Mouse (Mus musculus) bone marrow, adult 2 months (tissue): ENCODE measurements around the gene Smpd3. TPM values are rescaled to one million over a fixed set of nuclear protein-coding genes. Genes with fewer than 3 reads are reported as not detected.

Source experiments
- H3K27ac ChIP-seq: fragments of 200-500 bp; 2 replicates; pipeline ENCODE4 v1.5.1; 2012; ENCODE audit warnings: low read depth, mild to moderate bottlenecking, control low read depth, inconsistent platforms, low read length; ENCODE audit not compliant: control insufficient read depth, poor library complexity, insufficient read depth
- H3K4me1 ChIP-seq: fragments of 200-500 bp; 2 replicates; pipeline ENCODE4 v1.6.1; 2011; ENCODE audit warnings: low read length; ENCODE audit not compliant: control insufficient read depth, insufficient read depth
- H3K4me3 ChIP-seq: fragments of 200-500 bp; replicated peaks from 2 replicates; pipeline ENCODE3; 2011; ENCODE audit warnings: mild to moderate bottlenecking, low read depth, low read length, control low read depth; ENCODE audit not compliant: control insufficient read depth
- CTCF ChIP-seq: fragments of 200-500 bp; IDR thresholded peaks from 2 replicates; pipeline ENCODE4 v1.5.1; 2011; ENCODE audit warnings: low read length, control low read depth; ENCODE audit not compliant: control insufficient read depth, insufficient read depth
- POLR2A ChIP-seq: fragments of 200-500 bp; IDR thresholded peaks from 2 replicates; pipeline ENCODE4 v1.6.1; 2011; ENCODE audit warnings: low read depth, mild to moderate bottlenecking, control low read depth, low read length, borderline replicate concordance; ENCODE audit not compliant: control insufficient read depth
- WGBS: fragments of 180-500 bp; shearing (Covaris S2); methylation state at CpG from one replicate; pipeline ENCODE4 v1.1.7; 2018; 5-methylcytosine and 5-hydroxymethylcytosine counted together
- polyA plus RNA-seq: library from polyadenylated mRNA; stranded (reverse); fragments of >200 nt; gene quantifications from 2 replicates; pipeline ENCODE4 v1.2.4, GENCODE M21; 2011; ENCODE audit warnings: low replicate concordance; ENCODE audit not compliant: missing spikeins, insufficient read depth, insufficient read length

Gene Smpd3
- polyA plus RNA-seq, 1 experiment: 0.87 TPM

DNA sequence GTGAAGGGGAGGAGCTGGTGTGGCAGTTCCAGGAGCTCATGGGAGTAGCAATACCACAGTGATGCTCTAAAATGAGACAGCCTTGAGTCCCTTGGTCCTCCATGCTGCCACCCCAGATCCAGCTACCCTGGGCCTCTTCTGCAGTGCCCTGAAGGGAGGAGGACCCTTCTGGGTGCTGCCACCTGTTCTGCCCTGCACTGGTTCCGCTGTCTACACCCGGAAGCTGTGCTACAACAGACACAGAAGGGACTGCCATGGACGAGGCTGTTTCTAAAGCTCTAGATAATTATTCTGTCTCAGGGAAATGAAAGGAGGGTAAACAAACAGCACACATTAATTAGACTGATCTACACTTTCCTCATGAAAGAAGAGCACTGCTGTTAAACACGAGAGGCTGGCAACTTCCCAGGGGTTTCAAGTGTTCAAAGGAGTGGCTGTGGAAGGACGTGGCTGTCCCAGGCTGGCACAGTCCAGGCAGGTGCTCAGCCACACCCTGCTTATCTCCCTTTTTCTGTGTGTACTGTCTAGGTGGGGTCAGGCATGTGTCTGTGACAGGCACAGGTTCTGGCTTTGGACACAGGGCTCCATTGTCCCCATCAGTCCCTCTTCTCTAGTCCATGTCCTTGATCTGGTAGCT lies 69.0 kb downstream of the Smpd3 start:
- Histone ChIP-seq H3K27ac (no peak overlapping the region), H3K4me1 (no peaks in the 10 kb centered on the region), H3K4me3 (no peak overlapping the region)
- WGBS: 67% methylated on average over 5 of the region's 5 CpGs
- no peak for TF ChIP-seq POLR2A
- TF ChIP-seq CTCF: no peak

DNA sequence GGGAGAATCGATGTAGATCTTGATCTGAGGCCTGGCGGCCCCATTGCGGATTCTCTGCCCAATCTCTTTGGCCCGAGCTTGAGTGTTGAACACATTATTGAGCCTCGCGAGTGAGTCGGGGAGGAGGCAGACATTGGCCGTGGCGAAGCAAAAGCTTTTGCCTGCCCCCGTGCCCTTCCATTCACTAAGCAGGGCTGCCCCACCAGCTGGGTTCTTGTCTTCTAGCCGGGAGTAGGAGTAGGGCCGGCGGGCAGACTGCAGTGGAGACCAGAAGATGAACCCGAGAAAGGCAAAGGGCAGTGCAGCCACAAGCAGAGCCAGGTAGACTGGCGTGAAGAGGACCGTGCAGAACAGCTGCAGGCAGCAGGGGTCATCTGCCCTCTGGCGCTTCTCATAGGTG lies 72.4 kb downstream of the Smpd3 start:
- Histone ChIP-seq H3K4me1 (no peaks in the 10 kb centered on the region), H3K4me3 (no peak overlapping the region), H3K27ac (no peak overlapping the region)
- 90% methylated on average over 17 of the region's 17 CpGs for WGBS
- TF ChIP-seq CTCF (no peak), POLR2A (no peak)

DNA sequence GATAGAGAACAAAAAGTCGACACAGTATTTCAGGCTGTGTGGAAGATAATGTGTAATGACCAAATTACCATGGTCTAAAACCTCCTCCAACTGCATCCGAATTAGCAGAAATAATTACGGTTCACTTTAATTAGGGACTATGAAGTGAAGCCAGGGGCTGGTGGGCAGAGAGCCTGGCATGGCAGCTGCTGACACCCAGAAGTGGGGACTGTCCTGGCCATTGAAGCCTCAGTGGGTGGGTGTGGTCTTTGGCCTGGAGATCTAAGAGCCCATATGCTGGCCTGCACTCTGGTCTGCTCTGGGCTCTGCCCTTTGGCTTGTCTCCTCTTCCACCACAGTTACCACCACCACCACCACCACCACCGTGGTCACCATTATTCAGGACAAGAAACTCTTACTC lies 73.9 kb downstream of the Smpd3 start:
- Histone ChIP-seq H3K27ac (no peak overlapping the region), H3K4me1 (no peaks in the 10 kb centered on the region), H3K4me3 (no peak overlapping the region)
- 82% methylated on average over 4 of the region's 4 CpGs for WGBS
- TF ChIP-seq CTCF (no peak), POLR2A (no peak)

DNA sequence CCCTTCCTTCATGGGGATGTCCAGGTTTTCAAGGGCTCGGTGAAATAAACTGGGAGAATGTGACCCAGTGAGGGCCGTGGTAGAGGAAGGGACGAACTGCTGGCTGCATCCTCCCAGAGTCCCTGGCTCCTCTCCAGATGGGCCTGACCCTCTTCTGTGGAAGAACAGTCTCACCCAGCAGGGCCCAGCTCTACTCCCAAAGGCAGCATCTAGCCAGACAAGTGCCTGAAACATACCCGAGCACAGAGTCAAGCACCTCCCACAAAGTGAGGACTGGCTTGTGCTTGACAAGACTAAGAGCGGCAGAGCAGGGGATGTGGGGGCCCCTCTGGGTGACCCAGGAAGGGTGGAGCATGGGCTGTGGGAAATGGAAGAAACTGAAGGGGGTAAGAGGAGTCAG lies 75.4 kb downstream of the Smpd3 start:
- no peak for TF ChIP-seq POLR2A
- no peak for TF ChIP-seq CTCF
- H3K4me1 ChIP-seq: no peaks in the 10 kb centered on the region
- H3K4me3 ChIP-seq: no peak overlapping the region
- 56% methylated on average over 5 of the region's 5 CpGs for WGBS
- H3K27ac ChIP-seq: no peak overlapping the region

DNA sequence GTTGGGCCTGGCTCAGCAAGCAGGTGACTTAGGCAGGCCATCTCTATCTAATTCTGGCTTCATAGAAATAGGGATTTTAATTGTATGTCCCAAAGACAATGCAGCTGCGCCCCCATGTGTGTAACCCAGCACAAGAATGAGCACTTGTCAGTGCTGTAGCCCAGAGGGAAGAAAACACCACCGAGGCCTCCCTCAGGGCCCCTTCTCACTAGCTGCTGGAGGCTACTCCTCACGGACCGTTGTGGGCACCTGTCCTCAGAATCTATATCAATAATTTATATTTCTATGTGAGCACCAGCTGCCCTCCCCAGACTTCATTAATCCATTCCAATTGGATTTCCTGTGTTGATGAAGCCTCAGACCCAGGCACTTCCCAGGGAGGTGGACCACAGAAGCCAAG lies 76.9 kb downstream of the Smpd3 start:
- H3K27ac ChIP-seq: no peak overlapping the region
- H3K4me1 ChIP-seq: no peaks in the 10 kb centered on the region
- WGBS: 92% methylated on average over 4 of the region's 4 CpGs
- no peak for TF ChIP-seq POLR2A
- TF ChIP-seq CTCF: no peak
- no peak overlapping the region for H3K4me3 ChIP-seq

DNA sequence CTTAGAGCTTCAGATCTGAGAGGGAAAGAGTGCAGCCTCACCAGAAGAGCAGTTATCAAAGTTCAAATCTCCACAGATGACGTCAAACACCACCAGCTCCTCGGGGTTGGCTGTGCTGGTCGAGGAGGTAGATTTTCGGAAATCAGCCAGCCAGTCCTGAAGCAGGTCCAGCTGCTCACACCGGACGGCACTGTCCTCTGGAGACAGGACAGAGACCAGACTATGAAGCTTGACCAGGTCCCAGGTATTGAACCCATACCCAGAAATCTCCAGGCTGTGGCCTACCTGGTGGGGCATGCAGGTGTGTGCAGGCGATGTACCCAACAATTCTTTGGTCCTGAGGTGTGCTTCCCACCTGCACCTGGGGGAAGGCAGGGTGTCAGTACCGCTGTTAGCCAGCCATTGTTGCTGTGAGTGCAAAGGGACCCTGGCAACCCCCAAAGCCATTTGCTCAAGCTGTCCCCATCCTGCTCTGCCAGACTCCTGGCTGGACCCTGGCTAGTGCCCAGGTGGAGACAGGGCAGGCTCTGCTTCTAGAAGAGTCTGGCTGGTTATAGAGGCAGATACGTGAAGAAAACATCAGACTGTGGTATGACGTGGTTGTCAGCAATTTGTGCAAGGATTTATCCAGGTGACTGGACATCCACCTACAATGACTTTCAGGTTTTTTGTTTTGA lies 78.1 kb downstream of the Smpd3 start:
- TF ChIP-seq CTCF: no peak
- 77% methylated on average over 10 of the region's 10 CpGs for WGBS
- Histone ChIP-seq H3K4me1 (no peaks in the 10 kb centered on the region), H3K4me3 (no peak overlapping the region), H3K27ac (no peak overlapping the region)

DNA sequence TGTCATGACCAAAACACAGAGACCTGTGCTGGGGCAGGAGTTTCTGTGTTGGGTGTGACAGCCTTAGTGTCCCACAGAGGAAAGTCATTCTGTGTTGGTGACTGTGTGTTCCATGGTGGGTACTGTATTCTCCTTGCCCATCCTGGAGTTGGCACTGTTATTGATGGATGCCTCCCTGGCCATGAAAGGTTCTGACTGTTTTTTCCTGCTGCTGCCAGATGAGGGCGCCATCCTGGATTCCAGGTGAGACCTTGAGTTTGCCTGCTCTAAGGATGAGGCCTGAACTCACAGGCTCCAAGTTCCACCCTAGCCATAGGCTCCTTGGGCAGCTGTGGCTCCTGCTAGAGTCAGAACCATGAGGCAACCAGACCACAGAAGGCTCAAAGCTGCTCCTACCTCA lies 79.6 kb downstream of the Smpd3 start:
- Histone ChIP-seq H3K4me3 (no peak overlapping the region), H3K27ac (no peak overlapping the region), H3K4me1 (no peaks in the 10 kb centered on the region)
- 67% methylated on average over 1 of the region's 1 CpGs for WGBS
- TF ChIP-seq CTCF: peak; percentile 61; the same call in 1 of the 2 replicates
- no peak for TF ChIP-seq POLR2A

DNA sequence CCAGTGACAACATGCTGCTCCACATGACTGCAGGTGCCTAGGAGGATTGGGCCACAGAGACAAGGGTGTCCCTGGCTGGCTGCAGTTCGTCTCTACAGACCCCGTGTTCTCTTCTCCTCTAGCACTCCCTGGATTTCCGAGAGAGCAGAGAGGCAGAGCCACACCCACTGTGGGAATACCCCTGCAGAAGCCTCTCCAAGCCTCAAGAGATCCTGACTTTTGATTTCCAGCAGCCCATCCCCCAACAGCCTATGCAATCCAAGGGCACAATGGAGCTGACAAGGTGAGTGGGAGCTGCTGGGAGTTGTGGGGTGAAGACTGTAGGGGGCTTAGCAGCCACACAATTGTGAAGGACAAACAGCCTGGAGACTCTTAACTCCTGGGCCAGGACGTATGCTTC lies 87.6 kb downstream of the Smpd3 start:
- WGBS: 87% methylated on average over 4 of the region's 4 CpGs
- Histone ChIP-seq H3K27ac (no peak overlapping the region), H3K4me1 (no peaks in the 10 kb centered on the region), H3K4me3 (no peak overlapping the region)
- TF ChIP-seq CTCF: no peak
- TF ChIP-seq POLR2A: no peak

DNA sequence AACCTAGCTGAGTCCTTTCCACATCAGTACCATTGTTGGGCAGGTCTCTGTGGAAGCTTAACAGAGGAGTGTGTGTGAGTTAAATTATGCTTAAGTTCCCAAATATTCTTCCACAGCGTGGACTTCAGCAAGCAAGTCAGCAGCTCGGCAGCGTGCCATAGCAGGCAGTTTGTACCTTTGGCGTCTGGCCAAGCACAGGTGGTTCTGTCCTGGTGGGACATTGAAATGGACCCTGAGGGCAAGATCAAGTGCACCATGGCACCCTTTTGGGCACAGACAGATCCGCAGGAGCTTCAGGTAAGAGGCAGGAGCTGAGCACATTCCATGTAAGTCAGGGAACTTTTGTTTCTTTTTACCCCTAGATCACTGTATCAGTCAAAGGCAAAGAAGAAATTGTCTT lies 100.7 kb downstream of the Smpd3 start:
- TF ChIP-seq CTCF (no peak), POLR2A (no peak)
- 88% methylated on average over 5 of the region's 5 CpGs for WGBS
- no peak overlapping the region for H3K4me3 ChIP-seq
- H3K27ac ChIP-seq: no peak overlapping the region
- no peaks in the 10 kb centered on the region for H3K4me1 ChIP-seq
